Mouse (Mus musculus): Measurements from ENCODE around the gene Iqcf4.
"Not testable (repeated sequence)": the region's sequence is repeated elsewhere in the genome, so short reads cannot be mapped to it uniquely, and the experiment has no call there.

Gene Iqcf4

DNA sequence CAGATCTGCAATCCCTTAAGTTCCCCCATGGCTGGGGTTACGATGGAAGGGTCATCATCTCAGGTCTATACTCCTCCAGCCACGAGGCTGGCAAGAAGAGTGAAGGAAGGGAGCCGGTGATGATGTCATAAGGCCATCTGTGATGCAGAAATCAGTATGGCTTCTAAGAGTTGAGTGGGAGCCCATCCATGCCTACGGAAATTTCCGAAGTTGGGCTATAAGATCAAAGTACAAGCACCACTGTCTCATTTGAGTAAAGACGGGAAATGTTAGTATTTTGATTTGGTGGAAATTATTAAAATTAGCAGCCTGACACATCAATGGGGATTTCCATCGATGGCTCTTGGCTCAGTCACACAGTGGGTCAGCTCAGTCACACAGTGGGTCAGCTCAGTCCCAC lies at the start of gene Iqcf4:
TSS of gene Iqcf4 (minus strand) at position 101 of the 400 bp plus-strand sequence.
- no peak for DNase-seq (ENCODE audit: low read depth, low spot score)

GRCm38 (mm10) chr9:106617496-106617895 lies 46.7 kb upstream of the Iqcf4 start:
- no peak for DNase-seq (ENCODE audit: low read depth, low spot score)

- DNase-seq (ENCODE audit: low read depth, low spot score) = no peak
Observed at GRCm38 (mm10) chr9:106616306-106616705, 45.5 kb upstream of the Iqcf4 start.

DNA sequence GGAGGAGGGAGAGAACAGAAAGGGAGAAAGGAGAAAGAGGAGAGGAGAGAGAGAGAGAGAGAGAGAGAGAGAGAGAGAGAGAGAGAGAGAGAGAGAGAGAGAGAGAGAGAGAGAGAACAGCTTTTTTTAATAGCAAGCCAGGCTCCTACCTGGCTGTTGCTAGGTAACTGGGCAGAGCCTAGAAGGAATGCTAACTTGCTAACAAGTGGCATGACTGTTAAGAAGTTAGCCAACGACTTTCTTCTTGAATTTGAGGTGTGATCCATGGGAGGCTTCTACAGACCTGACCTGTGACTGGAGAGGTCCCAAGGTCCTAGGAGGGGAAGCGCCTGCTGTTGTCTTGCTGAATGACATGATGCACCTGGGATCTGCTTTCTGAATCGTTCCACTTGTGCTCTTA lies 43.8 kb upstream of the Iqcf4 start:
- no peak for DNase-seq (ENCODE audit: low read depth, low spot score)

- no peak for DNase-seq (ENCODE audit: low read depth, low spot score)
Observed at GRCm38 (mm10) chr9:106613951-106614350, 43.2 kb upstream of the Iqcf4 start.

- no peak for DNase-seq (ENCODE audit: low read depth, low spot score)
Observed at GRCm38 (mm10) chr9:106610727-106611126, 39.9 kb upstream of the Iqcf4 start.

DNA sequence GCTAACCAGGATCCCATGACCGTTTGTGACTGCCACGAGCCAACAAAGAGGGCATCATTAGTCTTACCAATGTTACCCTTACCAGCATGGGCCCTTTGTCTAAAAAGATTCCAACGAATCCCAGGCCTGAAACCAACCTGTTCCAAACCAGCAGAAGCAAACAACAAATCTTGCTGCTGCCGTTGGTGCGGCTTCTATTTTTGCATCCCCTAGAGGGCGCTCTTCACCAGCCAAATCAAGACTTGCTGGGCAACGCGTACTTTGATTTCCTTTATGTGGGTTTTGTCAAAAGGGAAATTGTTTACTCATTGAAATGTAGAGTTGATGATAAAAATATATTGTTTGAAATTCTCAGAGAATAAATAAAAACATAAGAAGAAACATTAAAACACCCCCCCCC lies 29.8 kb upstream of the Iqcf4 start:
- peak; percentile 24 for DNase-seq (ENCODE audit: low read depth, low spot score)

DNA sequence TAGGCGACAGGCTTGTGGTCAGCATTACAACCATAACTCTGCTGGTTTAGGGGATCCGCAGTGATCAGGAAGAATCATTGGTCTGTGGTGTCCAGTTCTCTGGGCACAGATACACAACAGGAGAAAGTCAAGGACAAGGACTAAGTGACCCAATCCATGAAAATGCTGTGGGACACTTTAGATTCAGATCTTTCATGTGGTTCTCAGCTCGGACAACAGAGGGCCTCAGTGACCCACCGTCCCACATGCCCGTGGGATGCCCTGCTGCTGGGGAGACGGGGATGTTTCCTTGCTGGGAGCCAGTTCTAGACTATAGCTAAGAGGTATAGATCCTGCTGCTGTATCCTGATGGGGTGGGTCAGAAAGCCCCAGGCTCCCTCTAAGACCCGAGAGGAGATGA lies 27.7 kb upstream of the Iqcf4 start:
- no peak for DNase-seq (ENCODE audit: low read depth, low spot score)

- DNase-seq (ENCODE audit: low read depth, low spot score) = no peak
Observed at GRCm38 (mm10) chr9:106595836-106596235, 25.0 kb upstream of the Iqcf4 start.

DNA sequence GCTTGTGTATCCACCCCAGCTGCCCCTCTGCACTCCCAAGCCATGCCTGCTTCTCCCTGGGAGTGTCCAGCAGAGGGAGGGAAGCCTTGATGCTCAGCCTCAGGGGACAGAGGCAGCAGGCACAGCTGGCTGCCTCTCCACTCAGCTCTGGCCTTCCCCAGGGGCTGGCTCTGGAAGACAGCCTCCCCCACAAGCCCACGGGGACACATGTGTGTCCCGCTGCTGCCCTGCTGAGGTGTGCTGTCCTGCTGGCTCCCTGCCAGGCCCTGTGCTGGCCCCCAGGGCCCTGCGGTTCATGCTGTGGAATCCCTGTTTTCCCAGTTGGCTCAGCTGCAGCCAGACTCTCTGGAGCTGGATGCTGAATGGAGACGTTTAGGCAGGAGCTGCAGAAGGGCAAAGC lies 24.6 kb upstream of the Iqcf4 start:
- DNase-seq (ENCODE audit: low read depth, low spot score) = not testable (repeated sequence)

- DNase-seq (ENCODE audit: low read depth, low spot score) = no peak
Observed at GRCm38 (mm10) chr9:106592158-106592557, 21.4 kb upstream of the Iqcf4 start.

GRCm38 (mm10) chr9:106582552-106582951 lies 11.8 kb upstream of the Iqcf4 start:
- DNase-seq (ENCODE audit: low read depth, low spot score) = no peak

GRCm38 (mm10) chr9:106580016-106580415 lies 9.2 kb upstream of the Iqcf4 start:
- no peak for DNase-seq (ENCODE audit: low read depth, low spot score)

DNA sequence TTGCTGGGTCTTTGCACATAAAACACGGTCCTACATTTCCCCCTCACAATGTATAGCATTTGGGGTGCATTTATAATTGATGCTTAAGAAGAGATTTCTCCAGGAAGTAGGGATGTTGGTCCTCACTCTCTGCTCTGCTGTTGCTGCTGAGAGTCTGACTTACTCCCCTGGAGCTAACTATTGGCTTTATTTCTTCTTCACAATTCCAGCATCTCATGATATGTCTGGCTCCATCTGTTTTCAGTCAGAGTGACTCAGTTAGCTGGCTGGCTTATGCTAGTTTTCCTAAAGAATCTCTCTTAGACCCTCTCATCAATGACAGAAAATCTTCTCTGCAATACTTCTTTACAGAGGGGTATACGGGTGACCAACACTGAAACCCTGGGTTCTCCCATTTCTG lies 5.3 kb upstream of the Iqcf4 start:
- DNase-seq (ENCODE audit: low read depth, low spot score) = no peak

DNA sequence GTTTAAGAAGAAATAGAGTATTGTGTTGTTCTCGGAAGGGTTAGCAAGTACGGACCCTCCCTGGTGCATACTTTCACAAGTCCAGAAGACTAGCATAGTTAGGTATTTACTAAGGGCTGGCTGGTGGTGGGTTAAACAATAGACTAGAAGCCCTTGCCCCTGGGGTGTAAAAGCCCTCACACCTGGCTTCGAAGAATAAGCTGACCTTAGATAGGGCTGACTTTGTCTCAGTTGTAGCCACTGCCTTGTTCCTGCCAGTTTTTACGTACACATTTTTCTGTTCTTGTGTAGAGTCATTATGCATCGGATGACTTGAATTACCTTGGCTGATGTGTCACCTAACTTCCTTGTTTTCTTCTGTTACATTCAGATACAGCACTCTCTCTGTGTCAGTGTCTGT lies 2.6 kb upstream of the Iqcf4 start:
- no peak for DNase-seq (ENCODE audit: low read depth, low spot score)

DNA sequence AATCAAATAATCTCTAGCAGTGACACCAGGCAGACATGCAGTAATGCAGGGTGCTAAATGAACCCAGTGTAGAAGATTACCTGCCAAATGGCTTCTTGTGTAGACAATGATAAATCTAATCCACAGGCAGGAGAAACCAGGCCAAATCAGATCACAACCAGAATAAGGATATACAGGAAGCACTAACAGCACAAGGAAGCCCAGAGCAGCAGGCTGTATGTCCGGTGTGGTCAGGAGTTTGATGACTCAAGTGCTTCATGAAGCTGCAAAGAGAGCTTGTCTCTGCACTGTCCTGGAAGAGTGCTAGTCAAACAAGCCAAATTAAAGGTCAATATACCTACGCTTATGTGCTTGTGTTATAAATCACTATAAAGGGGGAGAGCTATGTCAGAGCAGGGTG lies 1.4 kb upstream of the Iqcf4 start:
- no peak for DNase-seq (ENCODE audit: low read depth, low spot score)

DNA sequence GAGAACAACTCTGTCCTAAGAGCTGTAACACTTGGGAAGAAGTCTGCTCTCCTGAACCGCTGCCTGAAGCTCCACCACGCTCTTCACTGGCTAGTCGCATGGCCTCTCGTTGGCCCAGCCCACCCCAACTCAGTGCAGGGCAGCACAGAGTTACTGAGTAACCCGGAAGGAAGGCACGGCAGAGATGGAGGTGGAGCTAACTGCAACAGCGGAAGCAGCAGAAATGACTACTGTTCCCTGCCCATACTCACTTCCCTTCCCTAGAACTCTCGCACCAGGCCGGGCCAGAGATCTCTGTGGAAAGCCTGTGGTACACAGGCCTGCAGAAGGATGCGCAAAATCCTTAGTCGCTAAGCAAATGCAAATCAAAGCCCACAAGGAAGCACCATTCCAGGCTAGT lies 4.4 kb downstream of the Iqcf4 start:
- DNase-seq (ENCODE audit: low read depth, low spot score) = no peak

- DNase-seq (ENCODE audit: low read depth, low spot score) = no peak
Observed at GRCm38 (mm10) chr9:106564025-106564424, 6.8 kb downstream of the Iqcf4 start.

DNA sequence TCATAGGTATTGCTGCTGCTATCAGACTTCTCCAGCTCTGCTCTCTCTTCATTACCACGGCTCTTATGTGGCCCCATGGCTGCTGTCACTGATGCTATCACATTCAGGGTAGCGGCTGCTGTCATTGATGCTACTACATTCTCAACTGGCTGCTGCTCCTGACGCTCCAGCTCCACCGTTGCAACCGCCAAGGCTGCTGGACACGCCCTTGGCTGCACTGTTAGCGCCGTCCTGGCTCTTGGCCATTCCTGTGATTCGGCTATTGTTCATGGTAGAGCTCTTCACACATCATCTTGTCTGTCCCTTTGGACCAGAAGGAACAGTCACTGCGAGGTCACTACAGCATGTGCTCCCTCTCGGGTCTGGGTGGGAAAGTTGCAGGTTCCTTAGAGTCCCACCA lies 8.5 kb downstream of the Iqcf4 start:
- DNase-seq (ENCODE audit: low read depth, low spot score) = no peak

DNA sequence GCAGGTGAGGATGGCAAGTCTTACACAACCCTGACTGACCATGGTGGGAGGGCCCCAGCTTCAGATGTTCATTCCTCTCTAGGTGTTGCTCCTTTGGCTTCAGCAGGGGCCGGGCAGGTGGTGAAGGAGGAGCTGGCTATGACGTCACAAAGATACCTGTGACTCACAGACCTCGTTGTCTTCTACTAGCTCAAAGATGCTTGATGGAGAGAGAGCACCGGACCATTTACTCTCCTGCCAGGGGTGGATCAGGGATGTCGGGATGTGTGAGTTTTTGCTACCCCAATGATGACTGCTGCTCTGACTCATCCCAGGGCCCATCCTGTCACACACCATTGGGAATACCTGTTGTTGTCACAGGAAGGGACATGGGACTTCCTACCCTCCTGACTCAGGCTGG lies 9.3 kb downstream of the Iqcf4 start, which contains the start of gene Iqcf3:
TSS of gene Iqcf3 (minus strand) at position 101 of the 400 bp plus-strand sequence.
- no peak for DNase-seq (ENCODE audit: low read depth, low spot score)

- DNase-seq (ENCODE audit: low read depth, low spot score) = no peak
Observed at GRCm38 (mm10) chr9:106534975-106535374, 35.8 kb downstream of the Iqcf4 start.

GRCm38 (mm10) chr9:106534296-106534695 lies 36.5 kb downstream of the Iqcf4 start:
- DNase-seq (ENCODE audit: low read depth, low spot score) = no peak

DNA sequence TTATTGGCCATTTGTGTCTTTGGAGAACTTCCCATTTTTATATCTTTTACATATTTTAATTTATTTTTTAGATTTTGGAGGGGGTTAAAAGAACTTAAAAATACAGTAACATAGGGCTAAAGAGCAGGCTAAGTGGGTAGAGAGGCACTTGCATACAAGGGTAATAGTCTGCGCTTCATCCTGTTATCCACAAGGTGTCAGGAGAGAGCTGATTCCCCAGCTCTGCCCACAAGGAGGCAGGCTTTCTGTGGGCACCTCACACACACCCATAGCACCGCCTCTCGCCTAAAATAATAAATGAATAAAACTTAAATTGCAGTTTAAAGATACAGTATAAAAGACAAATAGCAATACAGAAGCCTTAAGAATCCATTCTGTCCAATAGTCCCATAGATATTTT lies 39.0 kb downstream of the Iqcf4 start:
- peak; percentile 30 for DNase-seq (ENCODE audit: low read depth, low spot score)

DNA sequence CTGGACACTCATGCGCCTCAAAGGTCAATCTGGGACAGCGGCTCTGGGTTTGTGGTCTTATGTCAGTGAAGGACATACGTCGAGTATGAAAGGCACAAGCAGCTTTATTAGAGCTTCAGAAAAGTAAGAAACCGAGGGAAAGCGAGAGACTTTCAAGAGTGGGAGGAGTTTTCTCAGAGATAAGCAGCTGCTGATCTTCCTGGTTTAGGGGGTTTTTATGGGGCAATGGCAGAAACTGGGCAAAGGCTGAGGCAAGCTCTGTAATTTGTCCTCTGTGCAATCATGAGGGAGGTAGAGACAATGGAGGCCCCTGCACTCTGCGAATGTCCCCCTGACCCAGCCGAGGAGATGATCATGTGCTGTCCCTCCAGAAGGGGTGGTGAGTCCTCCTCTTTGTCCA lies 50.9 kb downstream of the Iqcf4 start:
- DNase-seq (ENCODE audit: low read depth, low spot score) = no peak

DNA sequence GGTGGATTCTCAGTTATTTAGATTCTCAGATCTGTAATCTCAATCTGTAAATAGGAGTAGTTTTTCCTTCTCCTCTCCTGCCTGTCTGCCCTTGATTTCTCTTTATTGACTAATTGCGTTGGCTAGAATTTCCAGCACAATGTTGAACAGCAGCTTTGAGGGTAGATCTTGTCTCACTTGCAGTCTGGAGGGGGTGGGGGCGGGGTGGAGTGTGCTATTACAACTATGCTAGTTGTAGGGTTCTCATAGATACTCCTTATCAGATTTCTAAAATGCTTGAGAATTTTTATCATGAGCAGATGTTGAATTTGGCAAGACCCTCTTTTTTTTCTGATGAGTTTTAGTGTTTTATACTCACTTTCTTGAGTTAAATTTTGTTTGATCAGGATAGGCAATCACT lies 51.4 kb downstream of the Iqcf4 start:
- DNase-seq (ENCODE audit: low read depth, low spot score) = no peak
